Mouse (Mus musculus): ENCODE results near the gene Abcc5. TPM values are rescaled to one million over a fixed set of nuclear protein-coding genes. Genes with fewer than 3 reads are reported as not detected.

Abcc5 gene
- polyA plus RNA-seq, 1 experiment from 2014 or later: 19.3 TPM

- Histone ChIP-seq H3K36me3 (ENCODE audit: control insufficient read depth, insufficient read depth) (peaks cover 12% of the 10 kb centered on the region), H3K4me1 (ENCODE audit: control insufficient read depth, low read depth, low read length) (no peaks in the 10 kb centered on the region), H3K27ac (ENCODE audit: low read length) (no peak overlapping the region), H3K9me3 (replicated peaks; ENCODE audit: control insufficient read depth, low read length) (no peaks in the 10 kb centered on the region), H3K27me3 (ENCODE audit: control insufficient read depth, insufficient read depth, low read depth, low read length) (no peaks in the 10 kb centered on the region), H3K4me3 (ENCODE audit: low read depth, low read length) (no peak overlapping the region), H3K9ac (ENCODE audit: low read depth, low read length) (no peak overlapping the region), H3K4me2 (ENCODE audit: low read depth, low read length) (no peak overlapping the region)
- no peak for ATAC-seq (ENCODE audit: low read depth)
- WGBS (ENCODE audit: insufficient replicate concordance): 67% methylated on average over 5 of the region's 5 CpGs
Measured at GRCm38 (mm10) chr16:20357837-20358236, 68.4 kb downstream of the Abcc5 start.

DNA sequence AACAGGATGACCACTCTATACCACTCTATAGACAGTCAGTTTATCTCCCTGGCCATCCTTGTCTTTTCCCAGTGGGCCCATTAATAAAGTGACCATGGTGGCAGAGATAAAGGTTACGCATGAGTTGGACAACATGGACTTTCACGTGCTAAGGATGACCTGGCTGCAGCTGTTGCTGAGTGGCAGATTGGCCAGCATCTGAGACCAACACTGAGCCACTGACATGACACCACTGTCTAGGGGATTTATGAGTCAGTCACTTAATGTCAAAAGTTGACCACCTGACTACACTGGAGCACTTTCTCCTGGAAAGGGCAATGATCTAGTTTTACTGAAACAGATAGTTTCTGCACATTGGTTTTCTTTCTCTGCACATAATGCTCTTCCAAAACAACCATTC, 71.4 kb downstream of the Abcc5 start:
- WGBS (ENCODE audit: insufficient replicate concordance): 84% methylated on average over 2 of the region's 2 CpGs
- H3K4me3 ChIP-seq (ENCODE audit: low read depth, low read length): no peak overlapping the region
- H3K36me3 ChIP-seq (ENCODE audit: control insufficient read depth, insufficient read depth): peaks cover 7% of the 10 kb centered on the region
- no peak overlapping the region for H3K4me2 ChIP-seq (ENCODE audit: low read depth, low read length)
- H3K4me1 ChIP-seq (ENCODE audit: control insufficient read depth, low read depth, low read length): no peaks in the 10 kb centered on the region
- ATAC-seq (ENCODE audit: low read depth): no peak
- no peak overlapping the region for H3K27ac ChIP-seq (ENCODE audit: low read length)
- H3K27me3 ChIP-seq (ENCODE audit: control insufficient read depth, insufficient read depth, low read depth, low read length): no peaks in the 10 kb centered on the region
- H3K9ac ChIP-seq (ENCODE audit: low read depth, low read length): no peak overlapping the region
- H3K9me3 ChIP-seq (replicated peaks; ENCODE audit: control insufficient read depth, low read length): no peaks in the 10 kb centered on the region

GRCm38 (mm10) chr16:20354011-20354410, 72.2 kb downstream of the Abcc5 start:
- Histone ChIP-seq H3K36me3 (ENCODE audit: control insufficient read depth, insufficient read depth) (peaks cover 7% of the 10 kb centered on the region; the same call in 1 of the 2 replicates), H3K27ac (ENCODE audit: low read length) (no peak overlapping the region), H3K4me3 (ENCODE audit: low read depth, low read length) (no peak overlapping the region), H3K9me3 (replicated peaks; ENCODE audit: control insufficient read depth, low read length) (no peaks in the 10 kb centered on the region), H3K4me1 (ENCODE audit: control insufficient read depth, low read depth, low read length) (no peaks in the 10 kb centered on the region), H3K27me3 (ENCODE audit: control insufficient read depth, insufficient read depth, low read depth, low read length) (no peaks in the 10 kb centered on the region), H3K9ac (ENCODE audit: low read depth, low read length) (no peak overlapping the region), H3K4me2 (ENCODE audit: low read depth, low read length) (no peak overlapping the region)
- ATAC-seq (ENCODE audit: low read depth): no peak
- 63% methylated on average over 1 of the region's 1 CpGs for WGBS (ENCODE audit: insufficient replicate concordance)

GRCm38 (mm10) chr16:20345464-20345863, 80.7 kb downstream of the Abcc5 start:
- peaks cover under 1% of the 10 kb centered on the region; the same call in 1 of the 2 replicates for H3K36me3 ChIP-seq (ENCODE audit: control insufficient read depth, insufficient read depth)
- no peak for ATAC-seq (ENCODE audit: low read depth)
- H3K4me1 ChIP-seq (ENCODE audit: control insufficient read depth, low read depth, low read length): no peaks in the 10 kb centered on the region
- H3K9ac ChIP-seq (ENCODE audit: low read depth, low read length): no peak overlapping the region
- WGBS (ENCODE audit: insufficient replicate concordance): 57% methylated on average over 1 of the region's 1 CpGs
- H3K9me3 ChIP-seq (replicated peaks; ENCODE audit: control insufficient read depth, low read length): no peaks in the 10 kb centered on the region
- no peak overlapping the region for H3K4me2 ChIP-seq (ENCODE audit: low read depth, low read length)
- no peak overlapping the region for H3K4me3 ChIP-seq (ENCODE audit: low read depth, low read length)
- no peaks in the 10 kb centered on the region for H3K27me3 ChIP-seq (ENCODE audit: control insufficient read depth, insufficient read depth, low read depth, low read length)
- no peak overlapping the region for H3K27ac ChIP-seq (ENCODE audit: low read length)

GRCm38 (mm10) chr16:20338616-20339015, 87.6 kb downstream of the Abcc5 start:
- Histone ChIP-seq H3K9ac (ENCODE audit: low read depth, low read length) (no peak overlapping the region), H3K4me3 (ENCODE audit: low read depth, low read length) (no peak overlapping the region), H3K36me3 (ENCODE audit: control insufficient read depth, insufficient read depth) (peaks cover 5% of the 10 kb centered on the region), H3K4me1 (ENCODE audit: control insufficient read depth, low read depth, low read length) (no peaks in the 10 kb centered on the region), H3K9me3 (replicated peaks; ENCODE audit: control insufficient read depth, low read length) (no peaks in the 10 kb centered on the region), H3K4me2 (ENCODE audit: low read depth, low read length) (no peak overlapping the region), H3K27me3 (ENCODE audit: control insufficient read depth, insufficient read depth, low read depth, low read length) (no peaks in the 10 kb centered on the region), H3K27ac (ENCODE audit: low read length) (no peak overlapping the region)
- WGBS (ENCODE audit: insufficient replicate concordance): 86% methylated on average over 3 of the region's 3 CpGs
- ATAC-seq (ENCODE audit: low read depth): no peak

GRCm38 (mm10) chr16:20334918-20335317, 91.3 kb downstream of the Abcc5 start:
- no peak overlapping the region for H3K9ac ChIP-seq (ENCODE audit: low read depth, low read length)
- H3K36me3 ChIP-seq (ENCODE audit: control insufficient read depth, insufficient read depth): peaks cover 7% of the 10 kb centered on the region
- no peak overlapping the region for H3K27ac ChIP-seq (ENCODE audit: low read length)
- H3K4me3 ChIP-seq (ENCODE audit: low read depth, low read length): no peak overlapping the region
- H3K27me3 ChIP-seq (ENCODE audit: control insufficient read depth, insufficient read depth, low read depth, low read length): no peaks in the 10 kb centered on the region
- no peak for ATAC-seq (ENCODE audit: low read depth)
- 83% methylated on average over 8 of the region's 8 CpGs for WGBS (ENCODE audit: insufficient replicate concordance)
- H3K4me1 ChIP-seq (ENCODE audit: control insufficient read depth, low read depth, low read length): no peaks in the 10 kb centered on the region
- no peaks in the 10 kb centered on the region for H3K9me3 ChIP-seq (replicated peaks; ENCODE audit: control insufficient read depth, low read length)
- H3K4me2 ChIP-seq (ENCODE audit: low read depth, low read length): no peak overlapping the region

DNA sequence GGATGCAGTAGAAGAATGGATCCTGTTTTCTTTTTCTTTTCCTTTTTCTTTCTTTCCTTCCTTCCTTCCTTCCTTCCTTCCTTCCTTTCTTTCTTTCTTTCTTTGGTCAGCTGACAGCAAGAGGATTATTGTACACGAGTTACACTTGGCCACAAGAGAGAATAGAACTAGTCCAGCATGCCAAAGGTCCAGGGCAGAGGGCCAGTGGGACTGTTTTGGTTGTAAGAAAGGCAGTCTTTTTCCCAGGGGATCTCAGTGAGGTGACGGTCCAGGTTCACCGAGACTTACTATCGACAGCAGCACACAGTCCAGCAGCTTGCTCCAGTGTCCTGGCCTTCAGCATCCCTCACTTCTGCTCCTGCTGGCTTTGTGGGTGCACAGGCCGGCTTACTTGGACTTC, 97.9 kb downstream of the Abcc5 start:
- Histone ChIP-seq H3K27me3 (ENCODE audit: control insufficient read depth, insufficient read depth, low read depth, low read length) (no peaks in the 10 kb centered on the region), H3K4me2 (ENCODE audit: low read depth, low read length) (no peak overlapping the region), H3K27ac (ENCODE audit: low read length) (no peak overlapping the region), H3K4me3 (ENCODE audit: low read depth, low read length) (no peak overlapping the region), H3K36me3 (ENCODE audit: control insufficient read depth, insufficient read depth) (peaks cover 2% of the 10 kb centered on the region; the same call in 1 of the 2 replicates), H3K9ac (ENCODE audit: low read depth, low read length) (no peak overlapping the region), H3K9me3 (replicated peaks; ENCODE audit: control insufficient read depth, low read length) (no peaks in the 10 kb centered on the region), H3K4me1 (ENCODE audit: control insufficient read depth, low read depth, low read length) (no peaks in the 10 kb centered on the region)
- WGBS (ENCODE audit: insufficient replicate concordance): 69% methylated on average over 5 of the region's 5 CpGs
- no peak for ATAC-seq (ENCODE audit: low read depth)

GRCm38 (mm10) chr16:20325286-20325685, 100.9 kb downstream of the Abcc5 start, which contains the start of gene Cyp2ab1:
Cyp2ab1 (minus strand) TSS chr16:20325404.
- Histone ChIP-seq H3K36me3 (ENCODE audit: control insufficient read depth, insufficient read depth) (no peaks in the 10 kb centered on the region), H3K27me3 (ENCODE audit: control insufficient read depth, insufficient read depth, low read depth, low read length) (no peaks in the 10 kb centered on the region), H3K4me3 (ENCODE audit: low read depth, low read length) (no peak within 1 kb of the TSS), H3K4me1 (ENCODE audit: control insufficient read depth, low read depth, low read length) (no peaks in the 10 kb centered on the region), H3K27ac (ENCODE audit: low read length) (no peak within 1 kb of the TSS), H3K9me3 (replicated peaks; ENCODE audit: control insufficient read depth, low read length) (no peaks in the 10 kb centered on the region), H3K4me2 (ENCODE audit: low read depth, low read length) (no peak within 1 kb of the TSS), H3K9ac (ENCODE audit: low read depth, low read length) (no peak within 1 kb of the TSS)
- WGBS (ENCODE audit: insufficient replicate concordance): 36% methylated on average over 5 of the region's 5 CpGs
- ATAC-seq (ENCODE audit: low read depth): no peak

- H3K27ac ChIP-seq (ENCODE audit: low read length): no peak overlapping the region
- no peak overlapping the region for H3K4me3 ChIP-seq (ENCODE audit: low read depth, low read length)
- no peak for ATAC-seq (ENCODE audit: low read depth)
- H3K4me2 ChIP-seq (ENCODE audit: low read depth, low read length): no peak overlapping the region
- no peaks in the 10 kb centered on the region for H3K36me3 ChIP-seq (ENCODE audit: control insufficient read depth, insufficient read depth)
- WGBS (ENCODE audit: insufficient replicate concordance): 39% methylated on average over 5 of the region's 5 CpGs
- no peaks in the 10 kb centered on the region for H3K9me3 ChIP-seq (replicated peaks; ENCODE audit: control insufficient read depth, low read length)
- no peaks in the 10 kb centered on the region for H3K4me1 ChIP-seq (ENCODE audit: control insufficient read depth, low read depth, low read length)
- H3K27me3 ChIP-seq (ENCODE audit: control insufficient read depth, insufficient read depth, low read depth, low read length): no peaks in the 10 kb centered on the region
- no peak overlapping the region for H3K9ac ChIP-seq (ENCODE audit: low read depth, low read length)
Measured at GRCm38 (mm10) chr16:20323907-20324306, 102.3 kb downstream of the Abcc5 start.
